Mouse (Mus musculus): Measurements from ENCODE around the gene Tmem45a.

- no peak for TF ChIP-seq CTCF (IDR thresholded peaks at IDR 0.05)
- no peak for TF ChIP-seq EP300 (IDR thresholded peaks at IDR 0.05)
These were observed 86.4 kb downstream of the Tmem45a start for GRCm38 (mm10) chr16:56799541-56800029.

Measured in lung, postnatal 0 days (tissue).